Mouse (Mus musculus) liver, embryonic 18 days (tissue): Measurements from ENCODE around the gene Anxa5. TPM values are rescaled to one million over a fixed set of nuclear protein-coding genes. Genes with fewer than 3 reads are reported as not detected.

Experiments
- polyA plus RNA-seq: library from polyadenylated mRNA; depleted of rRNA; stranded (reverse); fragments of >200 nt; gene quantifications from 2 replicates; pipeline ENCODE4 v1.2.3, GENCODE M21; 2012; rRNA removed

The Anxa5 gene
- 72.7 and 80.8 TPM in 2 replicates for polyA plus RNA-seq

GRCm38 (mm10) chr3:36475532-36476087, at the start of gene Anxa5, which contains the start of gene 1810062G17Rik:
Gene Anxa5, minus strand, starts transcription at chr3:36475894.
Gene 1810062G17Rik, plus strand, starts transcription at chr3:36475937.

GRCm38 (mm10) chr3:36521073-36522060, 45.7 kb upstream of the Anxa5 start, which contains the start of gene Gm11549:
Gene Gm11549, minus strand, starts transcription at chr3:36521813.

Other genes starting within 250 kb of the Anxa5 start
- gene 1810062G17Rik, start within 50 bp of the Anxa5 start, polyA plus RNA-seq: 2.2 and 3.1 TPM in 2 replicates
- gene Gm11549, start 45.9 kb upstream of the Anxa5 start, polyA plus RNA-seq: not detected in 2 replicates
- 15.4 and 15.5 TPM in 2 replicates for gene Exosc9, start 76.7 kb upstream of the Anxa5 start, polyA plus RNA-seq
- 68.7 and 69.3 TPM in 2 replicates for gene Ccna2, start 96.3 kb upstream of the Anxa5 start, polyA plus RNA-seq
- 3.1 and 3.5 TPM in 2 replicates for gene Bbs7, start 137.6 kb upstream of the Anxa5 start, polyA plus RNA-seq
- 0.29 and 0.53 TPM in 2 replicates for gene Trpc3, start 214.3 kb upstream of the Anxa5 start, polyA plus RNA-seq